Mouse (Mus musculus) midbrain, embryonic 12.5 days (tissue): Measurements from ENCODE around the gene Tox2. TPM values are rescaled to one million over a fixed set of nuclear protein-coding genes. Genes with fewer than 3 reads are reported as not detected.

Source experiments
- ATAC-seq: fragments of 200-750 bp; cut with Nextera tagmentation; 2 replicates; pipeline ENCODE4 v1.8.0; 2017; ENCODE audit warnings: low read depth, moderate TSS enrichment, moderate library complexity; ENCODE audit not compliant: low FRiP score
- H3K27ac ChIP-seq: fragments of 300-500 bp; sonication (generic); replicated peaks from 2 replicates; pipeline ENCODE4 v1.5.1; 2016; ENCODE audit warnings: mild to moderate bottlenecking
- H3K27me3 ChIP-seq: fragments of 300-500 bp; sonication (generic); 2 replicates; pipeline ENCODE4 v1.6.1; 2016; ENCODE audit warnings: mild to moderate bottlenecking
- H3K36me3 ChIP-seq: fragments of 300-500 bp; sonication (generic); 2 replicates; pipeline ENCODE4 v1.6.1; 2016
- H3K4me1 ChIP-seq: fragments of 300-500 bp; sonication (generic); 2 replicates; pipeline ENCODE4 v1.6.1; 2016
- H3K4me2 ChIP-seq: fragments of 300-500 bp; sonication (generic); replicated peaks from 2 replicates; pipeline ENCODE4 v1.6.1; 2016; ENCODE audit warnings: mild to moderate bottlenecking, moderate library complexity
- H3K4me3 ChIP-seq: fragments of 300-500 bp; sonication (generic); 2 replicates; pipeline ENCODE4 v1.5.1; 2016; ENCODE audit warnings: mild to moderate bottlenecking
- H3K9ac ChIP-seq: fragments of 300-500 bp; sonication (generic); replicated peaks from 2 replicates; pipeline ENCODE4 v1.6.1; 2016; ENCODE audit warnings: mild to moderate bottlenecking, moderate library complexity
- H3K9me3 ChIP-seq: fragments of 300-500 bp; sonication (generic); 2 replicates; pipeline ENCODE4 v1.6.1; 2016; ENCODE audit warnings: mild to moderate bottlenecking
- WGBS: fragments of 180-500 bp; shearing (Covaris S2); methylation state at CpG from one replicate; pipeline ENCODE4 v1.1.7; 2016; 5-methylcytosine and 5-hydroxymethylcytosine counted together
- polyA plus RNA-seq: library from polyadenylated mRNA; unstranded; fragments of >200 nt; fragmentation: Nextera tagmentation; extraction: Ambion mirVana; gene quantifications from 2 replicates; pipeline ENCODE4 v1.2.1, GENCODE M21; 2016

The Tox2 gene
- polyA plus RNA-seq, 1 experiment from 2014 or later = 38.1 TPM

GRCm38 (mm10) chr2:163356113-163356840 lies 153.4 kb downstream of the Tox2 start:
- Histone ChIP-seq H3K4me3 (no peak overlapping the region), H3K4me1 (no peaks in the 10 kb centered on the region)

GRCm38 (mm10) chr2:163358662-163359061 lies 155.7 kb downstream of the Tox2 start:
- 83% methylated on average over 5 of the region's 5 CpGs for WGBS

More at GRCm38 (mm10) chr2:163356113-163356840, 153.4 kb downstream of the Tox2 start:
- ATAC-seq = no peak
- H3K27me3 ChIP-seq = no peaks in the 10 kb centered on the region
- H3K27ac ChIP-seq = no peak overlapping the region
- H3K9ac ChIP-seq = no peak overlapping the region
- no peaks in the 10 kb centered on the region for H3K9me3 ChIP-seq
- no peak overlapping the region for H3K4me2 ChIP-seq
- WGBS = 81% methylated on average over 12 of the region's 12 CpGs
- H3K36me3 ChIP-seq = no peaks in the 10 kb centered on the region

DNA sequence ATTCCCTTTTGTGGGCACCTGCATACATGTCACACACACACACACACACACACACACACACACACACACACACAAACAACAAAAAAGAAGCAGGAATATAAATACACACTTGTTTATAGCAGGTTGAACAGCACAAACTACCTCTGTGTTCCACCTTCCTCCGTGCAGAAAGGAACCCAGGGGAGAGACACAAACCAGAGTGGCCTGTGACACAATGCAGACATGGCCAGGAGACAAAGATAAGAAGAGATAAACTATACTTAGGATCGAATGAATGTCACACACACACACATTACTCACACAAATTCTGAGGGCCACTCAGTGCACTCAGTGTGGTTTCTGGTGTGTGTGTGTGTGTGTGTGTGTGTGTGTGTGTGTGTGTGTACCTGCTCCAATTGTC lies 156.3 kb downstream of the Tox2 start:
- Histone ChIP-seq H3K36me3 (no peaks in the 10 kb centered on the region), H3K9me3 (no peaks in the 10 kb centered on the region), H3K4me3 (no peak overlapping the region), H3K4me1 (no peaks in the 10 kb centered on the region), H3K27me3 (no peaks in the 10 kb centered on the region), H3K9ac (no peak overlapping the region), H3K4me2 (no peak overlapping the region), H3K27ac (no peak overlapping the region)
- no peak for ATAC-seq
- 63% methylated on average over 2 of the region's 2 CpGs for WGBS

More at GRCm38 (mm10) chr2:163358662-163359061, 155.7 kb downstream of the Tox2 start:
- Histone ChIP-seq H3K4me1 (no peaks in the 10 kb centered on the region), H3K27ac (no peak overlapping the region), H3K36me3 (no peaks in the 10 kb centered on the region), H3K27me3 (no peaks in the 10 kb centered on the region), H3K9ac (no peak overlapping the region), H3K4me3 (no peak overlapping the region), H3K9me3 (no peaks in the 10 kb centered on the region), H3K4me2 (no peak overlapping the region)
- ATAC-seq = no peak

- H3K4me3 ChIP-seq = no peak overlapping the region
- 85% methylated on average over 16 of the region's 16 CpGs for WGBS
These were observed 158.1 kb downstream of the Tox2 start for GRCm38 (mm10) chr2:163360858-163361623.

GRCm38 (mm10) chr2:163362940-163363921 lies 160.3 kb downstream of the Tox2 start:
- Histone ChIP-seq H3K9ac (no peak overlapping the region), H3K27ac (no peak overlapping the region), H3K4me3 (no peak overlapping the region), H3K27me3 (no peaks in the 10 kb centered on the region), H3K4me1 (no peaks in the 10 kb centered on the region), H3K36me3 (no peaks in the 10 kb centered on the region), H3K4me2 (no peak overlapping the region), H3K9me3 (no peaks in the 10 kb centered on the region)
- ATAC-seq = no peak
- 79% methylated on average over 12 of the region's 12 CpGs for WGBS

More at GRCm38 (mm10) chr2:163360858-163361623, 158.1 kb downstream of the Tox2 start:
- no peak for ATAC-seq
- Histone ChIP-seq H3K9me3 (no peaks in the 10 kb centered on the region), H3K27me3 (no peaks in the 10 kb centered on the region), H3K4me1 (no peaks in the 10 kb centered on the region), H3K9ac (no peak overlapping the region), H3K4me2 (no peak overlapping the region), H3K36me3 (no peaks in the 10 kb centered on the region), H3K27ac (no peak overlapping the region)

- Histone ChIP-seq H3K4me3 (no peak overlapping the region), H3K4me1 (no peaks in the 10 kb centered on the region), H3K27ac (no peak overlapping the region), H3K27me3 (no peaks in the 10 kb centered on the region), H3K36me3 (no peaks in the 10 kb centered on the region), H3K9ac (no peak overlapping the region), H3K9me3 (no peaks in the 10 kb centered on the region), H3K4me2 (no peak overlapping the region)
- no peak for ATAC-seq
- WGBS = 79% methylated on average over 18 of the region's 18 CpGs
These were observed 162.0 kb downstream of the Tox2 start for GRCm38 (mm10) chr2:163364785-163365541.

DNA sequence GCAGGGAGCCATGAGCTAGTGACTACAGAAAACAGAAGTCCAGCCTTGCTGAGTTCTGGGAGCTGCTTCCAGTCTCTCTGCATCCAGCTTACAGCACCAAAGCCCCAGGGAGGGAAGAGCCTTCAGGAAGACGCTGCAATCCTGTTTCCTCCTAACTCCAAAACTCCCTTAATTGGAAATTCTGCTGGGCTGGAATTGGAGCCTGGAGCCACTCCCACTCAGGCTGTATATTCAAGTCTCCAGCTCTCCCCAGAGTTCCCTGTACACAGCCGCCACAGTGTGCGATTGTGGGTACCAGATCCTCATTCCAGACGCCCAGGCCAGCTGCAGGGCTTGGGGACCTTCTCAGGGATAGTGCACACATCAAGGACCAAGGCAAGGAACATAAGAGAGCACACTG lies 167.2 kb downstream of the Tox2 start:
- 55% methylated on average over 4 of the region's 4 CpGs for WGBS
- peaks cover 15% of the 10 kb centered on the region for H3K27me3 ChIP-seq
- no peak for ATAC-seq
- H3K9ac ChIP-seq = no peak overlapping the region
- H3K9me3 ChIP-seq = no peaks in the 10 kb centered on the region
- no peaks in the 10 kb centered on the region for H3K36me3 ChIP-seq
- H3K4me2 ChIP-seq = no peak overlapping the region
- no peaks in the 10 kb centered on the region for H3K4me1 ChIP-seq
- H3K27ac ChIP-seq = no peak overlapping the region
- H3K4me3 ChIP-seq = no peak overlapping the region

- Histone ChIP-seq H3K9ac (no peak overlapping the region), H3K36me3 (no peaks in the 10 kb centered on the region), H3K27me3 (peaks cover 39% of the 10 kb centered on the region), H3K4me3 (no peak overlapping the region), H3K4me1 (no peaks in the 10 kb centered on the region), H3K27ac (no peak overlapping the region), H3K9me3 (no peaks in the 10 kb centered on the region), H3K4me2 (no peak overlapping the region)
- WGBS = 100% methylated on average over 1 of the region's 1 CpGs
- ATAC-seq = no peak
These were observed 169.7 kb downstream of the Tox2 start for GRCm38 (mm10) chr2:163372627-163373026.

Other genes starting within 250 kb of the Tox2 start
- 0.08 TPM in 1 of 2 replicates, not detected in the other for gene Sgk2, start 215.8 kb upstream of the Tox2 start, polyA plus RNA-seq
- gene Ift52, start 185.8 kb upstream of the Tox2 start, polyA plus RNA-seq = 53.5 and 58.9 TPM in 2 replicates
- gene Mybl2, start 148.4 kb upstream of the Tox2 start, polyA plus RNA-seq = 35.5 and 35.7 TPM in 2 replicates
- gene Gtsf1l, start 115.3 kb upstream of the Tox2 start, polyA plus RNA-seq = not detected in 2 replicates
- 0.30 and 0.45 TPM in 2 replicates for gene Jph2, start 194.9 kb downstream of the Tox2 start, polyA plus RNA-seq
- 77.3 and 82.3 TPM in 2 replicates for gene Oser1, start 221.6 kb downstream of the Tox2 start, polyA plus RNA-seq
- 62.6 and 63.4 TPM in 2 replicates for gene Gdap1l1, start 235.4 kb downstream of the Tox2 start, polyA plus RNA-seq